Mouse (Mus musculus) heart, adult 2 months (tissue): ENCODE measurements around the gene Tap2. TPM values are rescaled to one million over a fixed set of nuclear protein-coding genes. Genes with fewer than 3 reads are reported as not detected.

Experiments used
- DNase-seq, 2 experiments: peaks; one replicate each; pipeline ENCODE4 v3.0.0; 2021
- H3K27ac ChIP-seq: fragments of 200-600 bp; 2 replicates; pipeline ENCODE4 v1.8.1; 2022
- H3K27me3 ChIP-seq: fragments of 200-500 bp; 2 replicates; pipeline ENCODE4 v1.6.1; 2012; ENCODE audit warnings: mild to moderate bottlenecking, low read length, inconsistent platforms, mixed read lengths; ENCODE audit not compliant: control insufficient read depth, insufficient read depth
- H3K36me3 ChIP-seq: fragments of 200-500 bp; 2 replicates; pipeline ENCODE4 v1.6.1; 2012; ENCODE audit warnings: low read length, inconsistent platforms; ENCODE audit not compliant: control insufficient read depth, insufficient read depth
- H3K4me1 ChIP-seq: fragments of 200-500 bp; 2 replicates; pipeline ENCODE4 v1.6.1; 2011; ENCODE audit warnings: low read length; ENCODE audit not compliant: control insufficient read depth, insufficient read depth
- H3K4me3 ChIP-seq: fragments of 200-600 bp; 2 replicates; pipeline ENCODE4 v1.8.1; 2022
- H3K79me2 ChIP-seq: fragments of 200-500 bp; replicated peaks from 2 replicates; pipeline ENCODE4 v1.6.1; 2012; ENCODE audit warnings: mild to moderate bottlenecking, inconsistent platforms, low read length, moderate library complexity, mixed read lengths; ENCODE audit not compliant: control insufficient read depth, insufficient read depth
- H3K9ac ChIP-seq: fragments of 200-500 bp; 2 replicates; pipeline ENCODE4 v1.6.1; 2012; ENCODE audit warnings: low read depth, mild to moderate bottlenecking, control low read depth, inconsistent platforms, low read length, mixed read lengths
- CTCF ChIP-seq: fragments of 200-600 bp; IDR thresholded peaks from 2 replicates; pipeline ENCODE4 v1.8.1; 2022; ENCODE audit warnings: antibody characterized with exemption, mild to moderate bottlenecking, moderate library complexity
- EP300 ChIP-seq: fragments of 200-500 bp; IDR thresholded peaks from 2 replicates; pipeline ENCODE4 v1.6.1; 2011; ENCODE audit warnings: low read depth, low read length, control low read depth; ENCODE audit not compliant: insufficient read depth
- POLR2A ChIP-seq: fragments of 200-500 bp; IDR thresholded peaks from 2 replicates; pipeline ENCODE4 v1.6.1; 2011; ENCODE audit warnings: mild to moderate bottlenecking, low read depth, low read length, control low read depth; ENCODE audit not compliant: insufficient read depth
- WGBS: fragments of 180-500 bp; shearing (Covaris S2); methylation state at CpG from one replicate; pipeline ENCODE4 v1.1.7; 2018; 5-methylcytosine and 5-hydroxymethylcytosine counted together
- intact Hi-C: fragments of 180-260 bp; cut with DNase I; formaldehyde crosslinking; loops from one replicate; pipeline ENCODE4 v1.15.1; 2025
- polyA plus RNA-seq: library from polyadenylated mRNA; depleted of rRNA; stranded (reverse); fragments of >200 nt; gene quantifications from 2 replicates; pipeline ENCODE4 v1.2.3, GENCODE M21; 2012
- total RNA-seq, 2 experiments: library from RNA; stranded (reverse); gene quantifications; 2 replicates each; pipeline ENCODE4 v1.2.3; 2021

Gene Tap2
- total and polyA plus RNA-seq, 3 experiments: 26.1 to 31.2 (median 26.5) TPM

GRCm38 (mm10) chr17:34257594-34258375 lies 54.5 kb downstream of the Tap2 start, which contains the start of gene H2-Ab1:
TSS of gene H2-Ab1 (plus strand) at chr17:34257689.
- intact Hi-C loops: no loop called here
- Histone ChIP-seq H3K79me2 (no peaks in the 10 kb centered on the region), H3K27me3 (no peaks in the 10 kb centered on the region; the same call in 1 of the 2 replicates), H3K4me1 (no peaks in the 10 kb centered on the region), H3K27ac (no peak within 1 kb of the TSS), H3K9ac (no peak within 1 kb of the TSS), H3K4me3 (no peak within 1 kb of the TSS), H3K36me3 (no peaks in the 10 kb centered on the region)
- TF ChIP-seq POLR2A (no peak), EP300 (no peak), CTCF (no peak)
- WGBS: 65% methylated on average over 11 of the region's 11 CpGs
- DNase-seq: peak; percentile 83 to 85

GRCm38 (mm10) chr17:34260551-34260950 lies 57.2 kb downstream of the Tap2 start:
- WGBS: 53% methylated on average over 5 of the region's 5 CpGs
- Histone ChIP-seq H3K27me3 (peaks cover 12% of the 10 kb centered on the region), H3K9ac (no peak overlapping the region), H3K4me1 (0 out of 2 replicates have a peak, but pooled peaks cover 3% of the 10 kb centered on the region), H3K79me2 (no peaks in the 10 kb centered on the region), H3K27ac (no peak overlapping the region), H3K4me3 (no peak overlapping the region), H3K36me3 (no peaks in the 10 kb centered on the region)
- no peak for DNase-seq
- no peak for TF ChIP-seq POLR2A
- TF ChIP-seq EP300: no peak
- no peak for TF ChIP-seq CTCF
- intact Hi-C loops: no loop called here

GRCm38 (mm10) chr17:34261502-34261901 lies 58.2 kb downstream of the Tap2 start:
- H3K9ac ChIP-seq: no peak overlapping the region
- 30% methylated on average over 4 of the region's 4 CpGs for WGBS
- peak; percentile 35 to 72 for DNase-seq
- TF ChIP-seq EP300: no peak
- no peak for TF ChIP-seq POLR2A
- TF ChIP-seq CTCF: no peak
- intact Hi-C loops: no loop called here
- H3K27me3 ChIP-seq: peaks cover 12% of the 10 kb centered on the region
- no peak overlapping the region for H3K27ac ChIP-seq
- H3K36me3 ChIP-seq: no peaks in the 10 kb centered on the region
- H3K79me2 ChIP-seq: no peaks in the 10 kb centered on the region
- 0 out of 2 replicates have a peak, but pooled peaks cover 3% of the 10 kb centered on the region for H3K4me1 ChIP-seq
- H3K4me3 ChIP-seq: no peak overlapping the region

- DNase-seq: peak; percentile 71 to 76
- TF ChIP-seq CTCF (no peak), POLR2A (no peak), EP300 (no peak)
- Histone ChIP-seq H3K9ac (no peak overlapping the region), H3K4me3 (peak overlapping the region; percentile 41), H3K36me3 (no peaks in the 10 kb centered on the region), H3K4me1 (0 out of 2 replicates have a peak, but pooled peaks cover 3% of the 10 kb centered on the region), H3K79me2 (no peaks in the 10 kb centered on the region), H3K27ac (no peak overlapping the region), H3K27me3 (peaks cover 12% of the 10 kb centered on the region)
- intact Hi-C loops: no loop called here
- 1% methylated on average over 8 of the region's 8 CpGs for WGBS
Measured at GRCm38 (mm10) chr17:34263068-34263467, 59.7 kb downstream of the Tap2 start.

GRCm38 (mm10) chr17:34263811-34264371 lies 60.6 kb downstream of the Tap2 start:
- no peak for TF ChIP-seq POLR2A
- peak; percentile 22; the same call in 1 of the 2 replicates for TF ChIP-seq CTCF
- Histone ChIP-seq H3K79me2 (no peaks in the 10 kb centered on the region), H3K27ac (no peak overlapping the region), H3K4me1 (0 out of 2 replicates have a peak, but pooled peaks cover 3% of the 10 kb centered on the region), H3K9ac (no peak overlapping the region), H3K36me3 (no peaks in the 10 kb centered on the region), H3K27me3 (peaks cover 12% of the 10 kb centered on the region), H3K4me3 (no peak overlapping the region; the same call in 1 of the 2 replicates)
- intact Hi-C loops: no loop called here
- peak in 1 of 2 experiments; percentile 33 for DNase-seq
- 13% methylated on average over 14 of the region's 14 CpGs for WGBS
